Mouse (Mus musculus) urinary bladder, postnatal 36 days (tissue): ENCODE data around the gene Olfr1065.
"Not testable (repeated sequence)": the region's sequence is repeated elsewhere in the genome, so short reads cannot be mapped to it uniquely, and the experiment has no call there.

Source experiments
- DNase-seq, 2 experiments: peaks; one replicate each; pipeline ENCODE4 v3.0.0; 2022; ENCODE audit warnings: low spot score in 2 of 2, mixed read lengths in 1 of 2

The Olfr1065 gene

GRCm38 (mm10) chr2:86450491-86450890 is at the start of gene Olfr1065:
Gene Olfr1065 (minus strand): TSS chr2:86450591.
- not testable (repeated sequence) for DNase-seq

GRCm38 (mm10) chr2:86487286-86487685 is 36.9 kb upstream of the Olfr1065 start, which contains the start of gene Olfr228:
Gene Olfr228 (minus strand): TSS chr2:86487386.
- no peak for DNase-seq

- peak; percentile 20 to 23 for DNase-seq
Measured at GRCm38 (mm10) chr2:86464442-86465109, 14.2 kb upstream of the Olfr1065 start.

- DNase-seq, result no peak
Measured at GRCm38 (mm10) chr2:86460434-86460833, 10.0 kb upstream of the Olfr1065 start.

- DNase-seq, result no peak
Measured at GRCm38 (mm10) chr2:86456169-86456568, 5.8 kb upstream of the Olfr1065 start, which contains the start of gene Olfr1066. Gene Olfr1066 (minus strand): TSS chr2:86456269.

GRCm38 (mm10) chr2:86442101-86442500 is 8.3 kb downstream of the Olfr1065 start:
- DNase-seq, result not testable (repeated sequence)

GRCm38 (mm10) chr2:86428511-86428910 is 21.9 kb downstream of the Olfr1065 start:
- DNase-seq, result not testable (repeated sequence)

- not testable (repeated sequence) for DNase-seq
Measured at GRCm38 (mm10) chr2:86426649-86427048, 23.7 kb downstream of the Olfr1065 start, which contains the start of gene Olfr1062. Gene Olfr1062 (minus strand): TSS chr2:86426749.

GRCm38 (mm10) chr2:86413950-86414349 is 36.4 kb downstream of the Olfr1065 start, which contains the start of gene Olfr1061:
Gene Olfr1061 (minus strand): TSS chr2:86414050.
- DNase-seq, result no peak

- DNase-seq, result no peak
Measured at GRCm38 (mm10) chr2:86395114-86395513, 55.3 kb downstream of the Olfr1065 start.
